Mouse (Mus musculus): Measurements from ENCODE around the gene Fam168b.

DNA sequence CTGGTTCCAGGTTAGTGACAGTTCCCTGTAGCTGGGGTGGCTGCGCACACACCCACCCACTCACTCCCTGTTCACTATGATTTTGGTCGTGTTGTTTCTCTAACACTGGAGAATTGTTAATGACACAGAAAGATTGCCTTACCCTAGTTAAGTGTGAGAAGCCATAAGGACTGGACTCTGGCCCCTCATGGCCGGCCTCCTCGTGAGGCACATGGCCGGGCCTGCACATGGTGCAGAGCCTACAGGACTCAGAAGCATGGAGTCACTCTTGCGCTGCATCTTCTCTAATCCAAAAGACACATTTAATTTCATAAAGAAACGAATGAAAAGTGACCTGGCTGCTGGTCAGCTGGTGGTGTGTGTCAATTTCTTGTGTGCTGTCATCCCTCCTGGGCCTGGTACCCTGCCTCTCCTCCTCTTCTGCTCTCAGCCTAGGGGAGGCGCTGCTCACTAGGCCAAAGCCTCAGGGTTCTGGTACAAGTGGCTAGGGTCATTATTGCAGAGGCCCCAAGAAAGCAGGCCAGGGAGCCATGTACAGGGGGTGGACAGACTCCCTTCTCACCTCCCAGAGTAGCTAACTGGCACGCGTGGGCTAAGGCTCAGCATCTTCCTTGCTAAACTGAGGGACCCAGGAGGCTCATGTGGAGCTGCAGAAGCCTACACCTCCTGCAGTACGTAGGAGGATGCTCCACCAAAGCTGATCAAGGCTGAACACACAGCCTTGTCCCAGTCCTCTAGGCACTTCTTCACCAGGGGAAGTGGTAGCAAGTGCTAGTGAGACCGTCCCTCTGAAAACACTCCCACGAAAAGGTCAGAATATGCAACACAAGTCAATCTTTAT lies 30.2 kb downstream of the Fam168b start:
- TF ChIP-seq CTCF (IDR thresholded peaks at IDR 0.05; ENCODE audit: control insufficient read depth, insufficient read depth, low read length) (no peak), POLR2A (IDR thresholded peaks at IDR 0.05; ENCODE audit: borderline replicate concordance, control insufficient read depth, low read depth, low read length) (no peak)
